Mouse (Mus musculus) G1E-ER4 (cell line): ENCODE measurements around the gene Ocm. TPM values are rescaled to one million over a fixed set of nuclear protein-coding genes. Genes with fewer than 3 reads are reported as not detected.

Experiments
- GATA1 ChIP-seq: IDR thresholded peaks from one replicate; pipeline ENCODE4 v1.8.0; 2012; ENCODE audit warnings: low read length, inconsistent platforms
- polyA plus RNA-seq: library from polyadenylated mRNA; stranded (reverse); fragments of >175 nt; gene quantifications from 2 replicates; pipeline ENCODE4 v1.2.3, GENCODE M21; 2012

Ocm gene
- polyA plus RNA-seq, 1 experiment: not detected

DNA sequence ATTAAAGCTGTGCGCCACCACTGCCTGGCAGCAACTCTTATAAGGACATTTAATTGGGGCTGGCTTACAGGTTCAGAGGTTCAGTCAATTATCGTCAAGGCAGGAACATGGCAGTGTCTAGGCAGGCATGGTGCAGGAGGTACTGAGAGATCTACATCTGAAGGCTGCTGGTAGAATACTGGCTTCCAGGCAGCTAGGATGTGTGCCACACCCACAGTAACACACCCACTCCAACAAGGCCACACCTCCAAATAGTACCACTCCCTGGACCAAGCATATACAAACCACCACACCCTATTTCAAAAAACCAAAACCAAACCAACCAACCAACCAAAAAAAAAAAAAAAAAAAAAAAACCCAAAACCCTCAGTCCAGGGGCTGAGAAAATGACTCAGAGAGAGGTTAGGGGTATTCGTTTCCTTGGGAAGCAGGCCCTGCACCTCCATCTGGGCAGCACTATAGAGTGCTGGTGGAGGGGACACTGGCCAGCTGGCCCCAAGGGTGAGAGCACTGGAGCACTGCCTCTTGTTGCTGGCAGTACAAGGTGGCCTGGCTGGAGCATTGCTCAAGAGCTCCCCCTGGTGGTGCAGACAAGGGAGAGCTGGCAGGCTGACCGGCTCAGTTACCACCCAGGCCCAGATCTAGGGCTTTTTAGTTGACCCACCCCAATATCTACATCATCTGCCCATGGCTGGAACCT lies 51.4 kb downstream of the Ocm start:
- TF ChIP-seq GATA1: no peak

DNA sequence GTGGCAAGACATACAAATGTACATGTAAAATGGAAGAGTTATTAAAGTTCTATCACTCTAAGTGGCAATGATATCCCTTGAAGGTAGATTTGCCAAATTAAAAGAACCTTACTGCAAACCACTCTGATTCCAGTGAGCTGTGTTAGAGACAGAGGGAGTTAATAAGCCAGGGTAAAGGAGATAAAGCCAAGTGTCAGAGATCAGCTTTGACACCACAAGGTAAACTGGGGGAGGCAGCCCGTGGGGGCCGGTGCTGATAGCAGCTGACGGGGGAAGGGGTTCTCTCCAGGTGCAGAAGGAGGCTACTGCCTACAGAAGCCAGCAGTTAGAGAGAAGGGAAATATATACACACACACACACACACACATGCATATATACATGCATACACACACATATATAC lies 53.8 kb downstream of the Ocm start:
- TF ChIP-seq GATA1: no peak

Other genes starting within 250 kb of the Ocm start
- gene Eif2ak1, start 208.9 kb downstream of the Ocm start, polyA plus RNA-seq: 19.0 and 26.8 TPM in 2 replicates
- gene Ankrd61, start 129.0 kb downstream of the Ocm start, polyA plus RNA-seq: 0.03 and 0.11 TPM in 2 replicates
- 119 and 129 TPM in 2 replicates for gene Aimp2, start 116.8 kb downstream of the Ocm start, polyA plus RNA-seq
- 0.70 and 1.4 TPM in 2 replicates for gene Pms2, start 116.7 kb downstream of the Ocm start, polyA plus RNA-seq
- gene Gm42421, start 98.5 kb downstream of the Ocm start, polyA plus RNA-seq: not detected in 2 replicates
- not detected in 2 replicates for gene Rsph10b, start 93.6 kb downstream of the Ocm start, polyA plus RNA-seq
- gene Ccz1, start 11.8 kb downstream of the Ocm start, polyA plus RNA-seq: 62.8 and 74.6 TPM in 2 replicates
- 6.3 and 8.3 TPM in 2 replicates for gene Lmtk2, start 73.8 kb upstream of the Ocm start, polyA plus RNA-seq
- 0.44 and 0.55 TPM in 2 replicates for gene Bhlha15, start 163.6 kb upstream of the Ocm start, polyA plus RNA-seq
- 5.4 and 5.9 TPM in 2 replicates for gene Tecpr1, start 196.9 kb upstream of the Ocm start, polyA plus RNA-seq
- 65.7 and 69.0 TPM in 2 replicates for gene Bri3, start 217.8 kb upstream of the Ocm start, polyA plus RNA-seq